Mouse (Mus musculus) layer of hippocampus, postnatal 25 days (tissue): ENCODE measurements around the gene Rabep2. TPM values are rescaled to one million over a fixed set of nuclear protein-coding genes. Genes with fewer than 3 reads are reported as not detected.
A peak's percentile ranks its signal among the peaks of the same experiment; 100 is the strongest.
"Not testable (repeated sequence)": the region's sequence is repeated elsewhere in the genome, so short reads cannot be mapped to it uniquely, and the experiment has no call there.

Experiments
- DNase-seq, 2 experiments: peaks; one replicate each; pipeline ENCODE4 v3.0.0; 2022; ENCODE audit warnings: mixed read lengths in 2 of 2, low spot score in 1 of 2; ENCODE audit errors: extremely low spot score in 1 of 2
- total RNA-seq, 2 experiments: library from RNA; stranded (reverse); gene quantifications; 2 replicates each; pipeline ENCODE4 v1.2.3; 2021

Gene Rabep2
- total RNA-seq, 2 experiments from 2014 or later, result 9.8 to 13.5 TPM

DNA sequence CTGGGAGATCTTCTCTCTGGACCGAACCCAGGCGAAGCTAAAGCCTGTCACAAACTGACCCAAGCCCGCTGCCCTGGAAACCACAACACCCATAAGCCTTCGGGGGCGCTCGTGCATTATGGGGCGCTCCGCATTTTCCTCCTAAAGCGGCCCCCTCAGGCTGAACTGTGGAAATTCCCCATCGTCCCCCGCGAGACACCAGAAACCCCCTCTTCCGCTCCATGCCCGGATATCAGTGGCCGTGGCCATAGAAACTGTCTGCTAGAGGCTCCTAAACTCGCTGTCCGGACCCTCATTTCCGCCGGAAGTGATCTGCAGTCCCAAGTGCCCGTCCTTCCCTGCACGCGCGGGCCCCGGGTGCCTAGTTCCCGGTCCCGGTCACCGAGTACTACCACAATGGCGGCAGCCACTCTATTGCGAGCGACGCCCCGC is 58.5 kb downstream of the Rabep2 start, which contains the start of gene Tufm:
Tufm (plus strand) TSS at position 310 of the 432 bp plus-strand sequence.
- peak; percentile 85 to 90 for DNase-seq

- DNase-seq, result not testable (repeated sequence)
Observed at GRCm38 (mm10) chr7:126487617-126488385, 59.2 kb downstream of the Rabep2 start.

GRCm38 (mm10) chr7:126491005-126491404 is 62.4 kb downstream of the Rabep2 start:
- DNase-seq, result no peak

- DNase-seq, result no peak
Observed at GRCm38 (mm10) chr7:126491973-126492372, 63.4 kb downstream of the Rabep2 start.

DNA sequence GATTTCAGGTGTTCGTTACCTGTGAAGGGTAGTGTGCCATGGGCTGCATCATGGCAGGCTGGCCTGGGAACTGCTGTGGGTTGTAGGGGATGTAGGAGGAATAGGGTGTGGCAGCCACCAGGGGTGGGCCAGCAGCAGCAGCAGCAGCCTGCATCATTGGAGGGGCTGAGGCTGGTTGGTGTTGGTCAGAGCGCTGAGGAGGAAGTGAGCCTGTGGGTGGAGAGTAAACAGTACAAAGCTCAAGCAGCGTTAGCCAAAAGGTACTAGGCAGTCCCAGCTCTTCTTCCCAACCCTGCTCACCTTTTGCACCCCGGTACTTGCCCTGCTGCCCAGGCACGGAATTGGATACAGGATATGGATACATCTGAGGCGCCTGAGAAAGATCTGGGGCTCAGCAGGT is 65.6 kb downstream of the Rabep2 start:
- no peak for DNase-seq

GRCm38 (mm10) chr7:126496475-126496874 is 67.9 kb downstream of the Rabep2 start:
- no peak for DNase-seq

DNA sequence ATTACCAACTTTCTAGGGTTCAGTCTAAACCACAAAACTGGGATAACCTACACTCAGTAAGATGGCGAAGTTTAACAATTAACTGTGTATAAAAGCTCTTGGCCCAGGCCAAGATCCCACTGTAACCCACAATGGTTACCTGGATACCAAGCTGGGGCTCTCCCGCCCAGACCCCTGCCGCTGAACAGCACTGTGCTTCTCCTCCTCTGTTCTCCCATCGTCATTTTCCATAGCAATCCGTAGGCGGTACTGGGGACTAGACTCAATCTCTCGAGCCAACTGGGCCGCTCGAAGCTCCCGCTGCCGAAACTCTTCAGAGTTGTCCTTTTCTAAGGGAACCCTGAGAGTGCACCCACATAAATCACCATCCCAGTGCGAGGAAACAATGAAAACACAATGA is 69.4 kb downstream of the Rabep2 start:
- DNase-seq, result no peak

Other genes with a start within 250 kb of the Rabep2 start
- gene Xpo6, start 228.3 kb upstream of the Rabep2 start, total RNA-seq, result 10 to 100 TPM; 90.6 to 96.2 TPM
- gene Sbk1, start 156.1 kb upstream of the Rabep2 start, total RNA-seq, result 10 to 100 TPM; 98.2 to 99.0 TPM
- 1 to 10 TPM; 1.1 to 1.3 TPM for gene Lat, start 59.2 kb upstream of the Rabep2 start, total RNA-seq
- gene Spns1, start 51.3 kb upstream of the Rabep2 start, total RNA-seq, result 10 to 100 TPM; 87.5 to 89.6 TPM
- gene Nfatc2ip, start 32.0 kb upstream of the Rabep2 start, total RNA-seq, result 1 to 10 TPM; 5.8 to 8.4 TPM
- not detected for gene Cd19, start 13.9 kb upstream of the Rabep2 start, total RNA-seq
- gene Atp2a1, start 34.3 kb downstream of the Rabep2 start, total RNA-seq, result 1 to 10 TPM in 1 of 2 experiments, under 1 TPM in 1; 0.76 to 1.0 TPM
- gene Sh2b1, start 46.7 kb downstream of the Rabep2 start, total RNA-seq, result 10 to 100 TPM; 70.8 to 73.1 TPM
- gene Tufm, start 58.6 kb downstream of the Rabep2 start, total RNA-seq, result 10 to 100 TPM; 77.2 to 78.8 TPM
- gene Atxn2l, start 74.7 kb downstream of the Rabep2 start, total RNA-seq, result 100 to 1,000 TPM; 101 to 134 TPM
- gene Eif3c, start 137.7 kb downstream of the Rabep2 start, total RNA-seq, result 100 to 1,000 TPM; 184 to 193 TPM
- 1 to 10 TPM in 1 of 2 experiments, under 1 TPM in 1; 0.28 to 1.1 TPM for gene Apobr, start 156.2 kb downstream of the Rabep2 start, total RNA-seq
- gene Cln3, start 157.1 kb downstream of the Rabep2 start, total RNA-seq, result 10 to 100 TPM; 30.3 to 37.4 TPM
- not detected for gene Il27, start 166.2 kb downstream of the Rabep2 start, total RNA-seq
- 1 to 10 TPM; 5.8 to 8.6 TPM for gene Nupr1, start 202.1 kb downstream of the Rabep2 start, total RNA-seq
- gene Sgf29, start 220.6 kb downstream of the Rabep2 start, total RNA-seq, result 10 to 100 TPM; 30.5 to 35.1 TPM
- gene Sult1a1, start 247.7 kb downstream of the Rabep2 start, total RNA-seq, result 10 to 100 TPM in 1 of 2 experiments, 1 to 10 TPM in 1; 9.5 to 11.1 TPM